22 mouse cellular contexts compared by ENCODE assay signal in genomic region chr7:109200559-109200958, GRCm38 (mm10).
"Had no signal": no experiment of that assay in that cellular context is flagged by ENCODE, and none has a peak within 500 bp of the region (broad histone marks: within the 10 kb centered on the region; RNA-seq: fewer than 3 reads in every experiment).

No protein-coding gene starts in this region.

- H3K27me3 ChIP-seq: heart, embryonic 12.5 days; hindbrain, embryonic 12.5 days; limb, embryonic 12.5 days; liver, embryonic 13.5 days had no signal

- ATAC-seq: hindbrain, postnatal 0 days had no signal

- H3K27ac ChIP-seq: gastrocnemius, adult 2 months; heart, embryonic 10.5 days; hindbrain, embryonic 10.5 days; hindbrain, embryonic 12.5 days; hindbrain, embryonic 15.5 days; hindbrain, postnatal 0 days; layer of hippocampus, adult 2 months; left cerebral cortex, adult 2 months; limb, embryonic 10.5 days; limb, embryonic 12.5 days; liver, embryonic 13.5 days had no signal

- H3K9me3 ChIP-seq: heart, embryonic 10.5 days; heart, embryonic 12.5 days; hindbrain, embryonic 10.5 days; hindbrain, embryonic 12.5 days; hindbrain, embryonic 15.5 days; limb, embryonic 10.5 days; limb, embryonic 12.5 days; liver, embryonic 13.5 days had no signal

- H3K36me3 ChIP-seq: heart, embryonic 10.5 days; heart, embryonic 12.5 days; hindbrain, embryonic 10.5 days; hindbrain, embryonic 12.5 days; hindbrain, embryonic 15.5 days; limb, embryonic 10.5 days; limb, embryonic 12.5 days; liver, embryonic 13.5 days had no signal

- DNase-seq: gastrocnemius, adult 2 months; gastrocnemius, postnatal 10 days; gastrocnemius, postnatal 25 days; heart, adult 18-20 months; heart, postnatal 10 days; heart, postnatal 4 days; kidney, adult 18-20 months; kidney, adult 8-10 months; kidney, postnatal 10 days; kidney, postnatal 4 days; liver; liver, embryonic 13.5 days had no signal

- H3K4me3 ChIP-seq: gastrocnemius, adult 2 months; heart, embryonic 10.5 days; heart, embryonic 12.5 days; hindbrain, embryonic 10.5 days; hindbrain, embryonic 12.5 days; hindbrain, embryonic 15.5 days; layer of hippocampus, adult 2 months; left cerebral cortex, adult 2 months; limb, embryonic 10.5 days; limb, embryonic 12.5 days; liver, embryonic 13.5 days had no signal

- H3K9ac ChIP-seq: heart, embryonic 12.5 days; hindbrain, embryonic 12.5 days; hindbrain, embryonic 15.5 days; limb, embryonic 12.5 days; liver, embryonic 13.5 days had no signal

- H3K4me1 ChIP-seq: liver, embryonic 13.5 days had no signal

- H3K4me2 ChIP-seq: heart, embryonic 12.5 days; hindbrain, embryonic 12.5 days; hindbrain, embryonic 15.5 days; limb, embryonic 12.5 days; liver, embryonic 13.5 days had no signal
